Mouse (Mus musculus) CD4-positive, CD25-positive, alpha-beta regulatory T cell, adult 9 weeks (primary cell): ENCODE data around the gene Zscan4d. TPM values are rescaled to one million over a fixed set of nuclear protein-coding genes. Genes with fewer than 3 reads are reported as not detected.

ENCODE experiments used
- polyA plus RNA-seq: library from polyadenylated mRNA; unstranded; fragments of 100-300 nt; shearing (Covaris generic); gene quantifications from one replicate; pipeline ENCODE4 v1.2.1, GENCODE M21; 2017

The Zscan4d gene
- not detected for polyA plus RNA-seq

DNA sequence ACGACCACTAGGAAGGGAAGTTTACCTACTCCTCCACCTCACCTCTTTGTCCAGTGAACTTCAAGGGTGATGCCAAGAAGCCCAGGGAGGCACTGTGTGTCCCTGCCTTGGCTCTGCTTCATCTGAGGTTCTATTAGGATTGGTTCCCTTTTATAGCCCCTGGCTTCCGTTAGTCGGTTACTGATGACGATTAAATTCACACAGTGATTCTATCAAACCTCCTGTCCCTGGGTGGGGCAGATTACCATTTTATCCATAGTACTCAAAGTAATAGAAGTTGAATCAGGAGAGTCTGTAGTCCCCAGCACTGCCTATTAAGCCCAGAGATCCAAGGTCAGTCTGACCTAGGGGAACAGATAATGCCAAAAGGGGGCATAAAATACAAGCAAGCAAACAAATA, at the start of gene Zscan4d:
Zscan4d (minus strand) TSS at position 101 of the 400 bp plus-strand sequence.

Other genes starting within 250 kb of the Zscan4d start
- not detected for gene Zscan4c, start 160.4 kb downstream of the Zscan4d start, polyA plus RNA-seq
- gene Zscan4-ps1, start 96.5 kb downstream of the Zscan4d start, polyA plus RNA-seq = not detected
- gene Zscan4e, start 144.5 kb upstream of the Zscan4d start, polyA plus RNA-seq = not detected
- not detected for gene Zscan4f, start 231.8 kb upstream of the Zscan4d start, polyA plus RNA-seq